Mouse (Mus musculus) right cerebral cortex, postnatal 10 days (tissue): ENCODE data around the gene Flt3l.
"Not testable (repeated sequence)": the region's sequence is repeated elsewhere in the genome, so short reads cannot be mapped to it uniquely, and the experiment has no call there.

Experiments
- DNase-seq, 2 experiments: peaks; one replicate each; pipeline ENCODE4 v3.0.0; 2021; ENCODE audit warnings: low spot score in 2 of 2

The Flt3l gene

DNA sequence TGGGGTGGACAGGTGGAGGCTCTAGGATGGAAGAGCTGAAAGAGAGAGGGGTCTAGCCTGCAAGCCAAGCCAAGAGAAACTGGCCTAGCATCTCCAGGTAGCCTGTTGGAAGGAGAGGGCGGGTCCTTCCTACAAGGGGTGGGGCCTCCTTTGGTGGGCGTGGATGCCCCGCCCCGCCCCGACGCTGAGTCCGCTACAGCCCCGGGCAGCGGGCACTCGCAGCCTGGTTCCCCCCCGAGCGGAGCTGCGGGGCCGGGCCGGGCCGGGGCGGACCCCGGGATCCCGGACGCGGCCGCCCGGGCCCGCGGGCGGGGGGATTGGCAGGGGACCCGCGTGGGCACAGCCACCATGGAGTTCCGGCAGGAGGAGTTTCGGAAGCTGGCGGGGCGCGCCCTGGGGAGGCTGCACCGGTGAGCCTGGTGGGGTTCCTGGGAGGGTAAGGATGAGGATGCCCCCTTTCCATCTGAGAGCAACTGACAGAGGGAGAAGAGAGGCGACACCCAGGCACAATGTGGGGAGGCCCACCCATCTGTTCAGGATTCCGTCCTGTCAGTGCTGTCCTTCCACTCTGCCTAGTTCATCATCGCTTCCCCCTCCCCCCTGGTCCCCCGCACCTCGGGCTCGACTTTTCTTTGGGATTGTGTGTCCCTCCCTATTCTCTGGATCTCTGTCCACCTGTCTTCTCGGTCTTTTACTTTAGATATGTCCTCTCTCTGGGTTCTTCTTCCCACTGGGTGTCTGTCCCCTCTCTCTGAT lies 27.7 kb upstream of the Flt3l start, which contains the start of gene Slc17a7:
Gene Slc17a7 (plus strand): TSS at position 215 of the 756 bp plus-strand sequence.
- DNase-seq: peak in 1 of 2 experiments; percentile 60

DNA sequence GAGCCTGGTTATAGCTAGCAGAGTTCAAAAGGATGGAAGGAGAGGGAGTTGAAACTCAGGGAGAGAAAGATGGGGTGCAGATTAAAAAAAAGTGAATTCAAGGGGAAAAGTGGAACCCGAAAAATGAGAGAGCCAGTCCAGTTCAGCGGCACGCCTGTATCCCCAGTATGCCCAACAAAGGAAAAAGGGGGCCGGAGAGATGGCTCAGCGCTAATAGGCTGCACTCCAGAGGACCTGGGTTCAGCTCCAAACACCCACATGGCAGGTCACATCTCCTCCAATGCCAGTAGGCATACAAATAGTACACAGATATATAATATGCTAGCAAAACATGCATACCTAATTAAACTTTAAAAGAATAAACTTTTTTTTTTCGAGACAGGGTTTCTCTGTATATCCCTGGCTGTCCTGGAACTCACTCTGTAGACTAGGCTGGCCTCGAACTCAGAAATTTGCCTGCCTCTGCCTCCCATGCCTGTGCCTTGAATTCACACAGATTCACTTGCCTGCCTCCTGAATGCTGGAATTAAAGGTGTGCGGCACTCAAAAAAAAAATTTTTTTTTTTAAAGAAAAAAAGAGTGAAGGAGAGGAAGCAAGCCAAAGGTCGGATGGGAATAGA lies 26.9 kb upstream of the Flt3l start:
- no peak for DNase-seq

DNA sequence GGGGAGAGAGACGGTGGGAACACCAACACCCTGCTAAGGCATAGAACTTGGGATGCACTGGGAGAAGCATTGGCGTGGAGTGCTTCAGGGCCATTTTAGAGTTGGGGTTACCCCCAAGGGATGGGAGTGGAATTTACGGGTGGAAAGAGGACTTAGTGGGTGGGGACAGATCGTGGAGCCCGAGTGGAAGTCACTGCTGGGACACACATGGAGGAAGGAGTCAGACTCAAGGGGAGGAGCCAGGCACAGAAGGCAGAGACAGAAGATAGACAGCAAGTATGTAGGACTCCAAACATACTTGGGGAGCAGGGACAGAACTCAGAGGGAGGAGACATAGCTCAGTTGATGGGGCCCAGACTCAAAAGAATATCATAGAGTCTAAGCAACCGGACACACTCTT lies 26.3 kb upstream of the Flt3l start:
- DNase-seq: peak in 1 of 2 experiments; percentile 58

DNA sequence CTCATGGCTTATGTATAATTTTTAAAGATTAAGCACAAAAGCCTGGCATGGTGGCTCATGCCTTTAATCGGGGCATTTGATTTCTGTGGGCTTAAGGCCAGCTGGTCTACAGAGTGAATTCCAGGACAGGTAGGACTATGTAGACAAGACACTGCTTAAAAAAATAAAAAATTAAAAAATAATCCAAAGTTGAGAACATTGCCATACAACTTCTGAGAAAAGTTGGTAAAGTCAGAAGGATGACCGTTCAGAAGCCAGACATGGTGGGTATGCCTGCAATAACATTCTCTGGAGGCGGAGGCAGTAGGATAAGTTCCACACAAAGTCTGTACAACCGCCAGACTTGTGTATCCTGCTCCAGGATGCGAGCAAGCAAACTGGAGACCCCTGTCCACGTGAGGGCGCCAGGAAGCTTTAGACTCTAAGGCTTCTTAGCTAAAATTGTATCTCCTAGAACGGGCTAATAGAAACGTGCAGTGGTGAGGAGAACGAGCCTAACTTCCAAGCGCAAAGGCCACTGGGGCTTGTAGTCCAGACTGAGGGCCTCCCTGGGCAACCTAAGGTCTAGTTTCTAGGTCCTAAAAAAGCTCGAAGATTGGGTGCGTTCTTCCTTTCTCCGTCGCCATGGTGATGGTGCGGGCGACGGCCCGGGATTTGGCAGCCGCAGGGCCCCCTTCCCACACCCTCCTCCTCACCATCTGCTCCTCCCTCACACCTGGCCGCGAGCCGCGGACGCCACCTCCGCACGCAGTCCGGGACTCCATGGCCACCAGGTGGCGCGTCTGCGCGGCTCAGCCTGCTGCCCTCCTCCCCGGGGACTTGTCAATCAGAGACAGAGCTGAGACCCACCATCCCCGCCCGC lies 25.6 kb upstream of the Flt3l start:
- DNase-seq: peak; percentile 95 to 97

DNA sequence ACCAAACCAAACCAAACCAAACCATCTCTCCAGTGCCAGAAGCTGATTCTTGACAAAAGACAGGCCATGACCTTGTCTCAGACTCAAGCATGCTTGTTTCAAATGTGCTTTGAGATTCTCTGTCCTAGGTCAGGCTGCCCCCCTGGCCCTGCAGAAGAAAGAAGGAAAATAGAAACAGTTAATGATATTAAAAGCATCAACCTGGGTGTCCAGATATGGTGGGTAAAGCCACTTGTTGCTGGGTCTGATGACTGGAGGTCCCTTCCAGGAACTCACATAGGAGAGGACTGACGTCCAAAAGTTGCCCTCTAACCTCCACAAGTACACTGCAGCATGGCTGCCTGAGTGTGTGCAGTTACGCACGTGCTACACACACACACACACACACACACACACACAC lies 24.6 kb upstream of the Flt3l start:
- no peak for DNase-seq

DNA sequence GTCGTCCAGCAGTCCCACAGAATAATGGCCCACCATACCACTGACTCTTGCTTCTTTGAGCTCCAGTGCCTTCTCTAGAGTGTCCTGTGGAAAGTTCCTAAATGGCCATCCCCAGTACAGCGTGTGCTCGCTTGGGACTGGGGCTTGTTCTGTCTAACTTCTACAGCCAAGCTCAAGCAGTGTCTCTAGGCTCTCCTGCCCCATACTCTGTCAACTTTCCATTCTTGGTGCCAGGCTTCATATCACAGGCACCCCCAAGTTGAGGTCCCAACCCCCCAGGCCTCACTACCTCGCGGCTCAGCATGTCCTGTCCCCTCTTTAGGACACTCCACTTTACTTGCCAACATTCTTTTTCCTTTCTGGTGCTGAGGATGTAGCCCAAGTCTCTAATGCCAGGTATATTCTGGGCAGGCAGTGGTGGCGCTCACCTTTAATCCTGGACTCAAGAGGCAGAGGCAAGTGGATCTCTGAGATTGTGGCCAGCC lies 24.1 kb upstream of the Flt3l start:
- DNase-seq: no peak

DNA sequence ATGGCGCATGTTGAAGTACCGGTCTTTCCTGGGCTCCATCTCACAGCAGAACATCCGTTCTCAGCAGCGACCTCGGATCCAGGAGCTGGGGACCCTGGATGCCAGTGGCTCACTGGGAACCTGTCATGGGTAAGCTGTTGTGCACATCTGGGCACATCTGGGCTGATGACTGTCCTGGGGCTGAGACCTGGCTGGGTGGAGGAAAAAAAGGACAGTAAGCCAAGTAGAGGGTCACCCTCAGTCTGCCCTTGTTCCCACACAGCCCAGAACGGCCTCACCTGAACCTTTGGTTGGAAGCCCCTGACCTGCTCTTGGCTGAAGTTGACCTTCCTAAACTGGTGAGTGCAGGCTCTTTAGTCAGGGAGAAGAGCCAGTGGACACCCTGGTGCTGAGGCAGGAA lies 22.8 kb upstream of the Flt3l start:
- DNase-seq: peak in 1 of 2 experiments; percentile 32

DNA sequence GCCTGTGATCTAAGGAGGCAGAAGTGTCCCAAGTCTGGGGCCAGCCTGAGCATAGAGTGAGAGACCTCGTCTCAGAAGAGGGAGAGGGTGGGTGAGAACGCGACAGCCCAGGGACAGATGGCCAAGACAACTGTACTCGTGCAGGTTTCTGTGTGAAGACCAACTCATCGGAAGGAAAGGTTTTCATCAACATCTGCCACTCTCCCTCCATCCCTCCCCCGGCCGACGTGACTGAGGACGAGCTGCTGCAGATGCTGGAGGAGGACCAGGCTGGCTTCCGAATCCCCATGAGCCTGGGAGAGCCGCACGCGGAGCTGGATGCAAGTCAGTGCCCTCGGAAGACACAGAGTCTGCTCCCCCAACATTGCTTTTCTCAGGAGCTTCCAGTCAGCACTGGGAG lies 21.2 kb upstream of the Flt3l start:
- DNase-seq: peak in 1 of 2 experiments; percentile 56

DNA sequence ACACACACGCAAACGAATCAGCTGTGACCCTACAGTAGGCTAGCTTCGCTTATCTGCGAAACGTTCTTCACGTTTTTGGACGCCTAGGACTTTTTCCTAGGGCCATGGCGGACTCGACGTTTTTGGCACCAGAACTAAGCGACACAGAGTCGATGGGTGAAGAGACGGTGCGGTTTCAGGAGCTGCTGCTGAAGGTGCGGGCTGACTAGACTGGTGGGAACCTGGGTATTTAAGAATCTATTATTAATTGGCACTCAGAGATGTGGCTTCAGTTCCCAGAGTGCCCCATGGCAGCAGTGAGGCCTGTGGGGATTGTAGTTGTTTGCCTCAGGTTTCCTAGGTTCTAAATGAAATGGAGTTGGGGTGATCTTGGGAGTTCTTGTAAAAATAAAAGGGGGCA lies 20.0 kb upstream of the Flt3l start:
- no peak for DNase-seq

DNA sequence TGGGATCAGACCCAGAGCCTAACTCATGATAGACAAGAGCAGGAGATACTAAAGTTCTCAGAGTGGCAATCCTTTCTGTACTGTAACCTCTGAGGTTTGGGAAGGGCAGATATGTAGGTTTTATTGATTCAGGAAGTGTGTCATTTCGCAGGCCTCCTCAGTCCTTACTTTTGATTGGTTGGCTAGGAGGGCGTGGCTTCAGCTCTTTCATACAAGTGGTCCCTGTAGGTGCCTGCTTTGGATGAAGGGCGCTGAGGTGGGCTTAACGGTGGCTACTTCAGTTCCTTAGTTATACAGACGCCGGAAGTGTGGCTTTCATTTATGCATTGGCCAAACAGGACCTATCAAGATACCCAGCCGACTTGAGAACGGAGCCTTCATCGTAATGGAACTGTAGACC lies 19.4 kb upstream of the Flt3l start:
- DNase-seq: peak in 1 of 2 experiments; percentile 41

DNA sequence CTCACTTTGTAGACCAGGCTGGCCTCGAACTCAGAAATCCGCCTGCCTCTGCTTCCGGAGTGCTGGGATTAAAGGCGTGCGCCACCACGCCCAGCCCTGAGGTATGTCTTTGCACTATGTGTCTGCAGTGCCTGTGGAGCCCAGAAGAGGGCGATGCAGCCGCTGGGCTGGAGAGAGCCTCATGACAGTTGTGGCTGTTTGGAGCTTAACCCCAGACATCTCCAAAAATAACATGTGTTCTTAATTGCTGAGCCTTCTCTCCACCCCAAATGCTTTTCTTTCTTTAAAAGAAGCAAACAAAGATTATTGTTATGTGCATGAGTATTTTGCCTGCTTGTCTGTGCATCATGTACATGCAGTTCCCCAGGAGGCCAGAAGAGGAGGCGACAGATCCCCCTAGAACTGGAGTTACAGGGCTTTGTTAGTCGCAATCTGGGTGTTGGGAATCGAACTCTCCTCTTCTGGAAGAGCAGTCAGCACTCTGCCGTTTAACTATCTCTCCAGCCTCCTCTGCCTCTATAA lies 18.8 kb upstream of the Flt3l start:
- DNase-seq: peak; percentile 71 to 72

DNA sequence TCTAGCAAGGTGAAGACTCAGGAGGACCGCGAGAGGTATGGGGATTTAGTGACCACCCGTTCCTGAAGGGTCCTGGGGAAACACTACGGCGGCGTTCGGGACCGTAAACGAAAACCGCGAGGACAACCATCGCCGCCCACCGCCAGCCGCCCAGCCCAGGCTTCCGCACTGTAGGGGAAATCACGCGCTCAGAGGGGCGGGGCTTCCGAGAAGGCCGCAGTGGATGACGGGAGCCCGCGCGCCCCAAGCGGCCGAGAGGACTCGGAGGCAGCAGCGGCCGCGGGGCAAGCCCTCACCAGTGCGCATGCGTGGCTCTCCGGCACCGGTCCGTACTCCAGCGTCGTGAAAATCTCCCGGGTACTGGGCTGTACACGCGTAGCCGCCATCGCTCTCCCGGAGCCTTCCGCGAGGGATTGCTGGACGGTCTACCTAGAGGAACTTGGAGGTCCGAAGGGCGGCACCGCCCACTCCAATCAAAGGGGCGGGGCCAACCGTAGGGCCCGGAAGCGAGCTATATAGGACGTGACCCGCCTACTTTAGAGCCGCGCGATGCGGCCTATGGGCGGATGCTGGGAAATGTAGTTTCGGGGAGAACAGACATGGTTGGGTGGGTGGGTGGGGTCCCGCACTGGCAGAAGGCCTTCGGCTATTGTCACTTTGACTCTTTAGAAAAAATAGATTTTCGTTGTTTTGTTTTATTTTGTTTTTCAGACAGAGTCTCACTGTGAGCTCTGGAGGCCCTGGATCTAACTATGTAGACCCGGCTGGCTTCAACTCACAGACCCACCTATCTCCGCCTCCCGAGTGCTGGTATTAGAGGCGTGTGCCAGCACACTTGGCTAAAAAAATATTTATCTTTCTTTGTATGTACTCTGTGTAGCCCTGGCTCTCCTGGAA lies 18.1 kb upstream of the Flt3l start, which contains the start of the genes Pih1d1 and Aldh16a1:
Gene Pih1d1 (plus strand): TSS at position 208 of the 897 bp plus-strand sequence.
Gene Aldh16a1 (minus strand): TSS at position 489 of the 897 bp plus-strand sequence.
- peak; percentile 98 for DNase-seq

DNA sequence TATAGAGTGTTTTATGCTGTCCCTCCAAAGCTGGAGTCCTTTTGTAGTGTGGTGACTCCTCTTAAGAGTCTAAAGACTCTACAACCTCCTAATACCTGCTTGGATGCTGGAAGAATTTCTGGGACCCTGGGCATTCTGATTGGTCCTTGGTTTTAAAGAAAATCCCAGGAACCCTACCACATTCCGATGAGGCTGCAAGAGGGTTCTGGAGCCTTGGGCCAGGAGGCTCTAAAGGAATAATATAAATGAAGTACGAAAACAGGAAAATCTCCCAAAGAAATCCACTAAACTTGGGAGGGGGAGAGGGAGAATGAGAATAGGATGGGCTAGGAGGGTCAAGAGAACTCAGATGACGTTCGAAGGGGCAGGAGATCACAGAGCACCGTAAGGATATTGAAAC lies 17.4 kb upstream of the Flt3l start:
- DNase-seq: no peak

DNA sequence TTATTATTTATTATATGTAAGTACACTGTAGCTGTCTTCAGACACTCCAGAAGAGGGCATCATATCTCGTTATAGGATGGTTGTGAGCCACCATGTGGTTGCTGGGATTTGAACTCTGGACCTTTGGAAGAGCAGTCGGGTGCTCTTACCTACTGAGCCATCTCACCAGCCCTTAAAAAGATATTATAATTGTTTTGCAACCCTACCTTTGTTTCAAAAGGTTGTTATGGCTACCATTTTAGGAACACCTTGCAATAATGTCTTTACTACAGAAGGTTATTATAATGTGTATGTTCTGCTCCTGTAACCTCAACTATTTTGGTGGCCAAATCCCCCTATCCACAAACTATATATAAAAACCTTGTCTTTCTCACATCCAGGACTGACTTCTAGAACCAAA lies 16.8 kb upstream of the Flt3l start:
- not testable (repeated sequence) for DNase-seq

DNA sequence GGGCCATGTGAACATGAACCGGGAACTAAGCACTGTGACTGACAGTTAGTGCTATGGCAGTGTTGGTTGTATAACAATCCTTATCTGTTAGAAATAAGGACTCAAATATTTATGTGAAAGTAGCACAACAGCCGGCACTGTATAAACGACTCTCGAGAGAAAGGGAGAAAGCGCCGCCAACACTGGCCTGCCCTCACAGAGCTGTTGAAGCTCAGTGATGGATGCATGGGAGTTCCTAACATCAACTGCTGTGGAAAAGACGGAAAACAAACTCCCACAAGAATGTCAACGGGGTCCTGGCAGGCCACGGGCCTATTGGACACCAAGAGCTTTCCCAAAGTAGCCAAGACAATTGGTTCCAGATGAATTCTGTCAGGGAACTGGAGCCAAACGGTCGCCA lies 15.1 kb upstream of the Flt3l start:
- DNase-seq: no peak

DNA sequence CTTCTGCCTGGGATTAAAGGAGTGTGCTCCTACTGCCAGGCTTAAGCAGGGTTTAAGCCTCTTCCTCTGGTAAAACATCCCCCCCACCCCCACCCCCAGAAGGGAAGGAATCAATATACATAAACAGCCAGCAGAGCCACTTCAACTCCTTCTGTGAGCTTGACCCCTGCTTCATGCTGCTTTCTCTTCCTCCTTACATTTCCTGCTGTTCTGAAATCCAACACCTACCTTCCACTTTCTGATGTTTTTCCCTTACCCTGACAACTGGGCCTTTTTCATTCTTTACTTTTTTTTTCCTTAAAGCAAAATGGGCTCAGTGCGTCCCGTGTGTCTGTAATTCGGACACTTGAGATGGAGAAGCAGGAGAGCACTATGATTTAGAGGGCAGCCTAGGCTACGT lies 14.1 kb upstream of the Flt3l start:
- no peak for DNase-seq

DNA sequence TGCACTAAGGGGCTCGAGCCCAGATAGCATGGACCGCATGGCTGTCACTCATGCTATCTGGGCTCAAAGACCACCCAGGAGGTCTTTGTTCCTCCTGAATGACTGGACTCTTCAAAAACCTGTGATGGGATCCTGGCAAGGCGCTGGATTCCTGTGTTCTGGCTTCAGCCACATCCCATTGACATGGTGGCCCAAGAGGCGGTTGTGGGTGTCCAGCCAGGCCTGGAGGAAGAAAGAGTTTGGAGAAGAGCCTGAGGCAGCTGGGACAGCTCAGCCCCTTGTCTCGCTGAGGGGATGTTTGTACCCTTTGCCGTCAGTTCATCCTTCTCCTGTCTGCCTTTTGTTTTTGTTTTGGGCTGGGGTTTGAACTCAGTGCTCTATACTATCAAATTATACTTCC lies 13.3 kb upstream of the Flt3l start:
- DNase-seq: no peak

DNA sequence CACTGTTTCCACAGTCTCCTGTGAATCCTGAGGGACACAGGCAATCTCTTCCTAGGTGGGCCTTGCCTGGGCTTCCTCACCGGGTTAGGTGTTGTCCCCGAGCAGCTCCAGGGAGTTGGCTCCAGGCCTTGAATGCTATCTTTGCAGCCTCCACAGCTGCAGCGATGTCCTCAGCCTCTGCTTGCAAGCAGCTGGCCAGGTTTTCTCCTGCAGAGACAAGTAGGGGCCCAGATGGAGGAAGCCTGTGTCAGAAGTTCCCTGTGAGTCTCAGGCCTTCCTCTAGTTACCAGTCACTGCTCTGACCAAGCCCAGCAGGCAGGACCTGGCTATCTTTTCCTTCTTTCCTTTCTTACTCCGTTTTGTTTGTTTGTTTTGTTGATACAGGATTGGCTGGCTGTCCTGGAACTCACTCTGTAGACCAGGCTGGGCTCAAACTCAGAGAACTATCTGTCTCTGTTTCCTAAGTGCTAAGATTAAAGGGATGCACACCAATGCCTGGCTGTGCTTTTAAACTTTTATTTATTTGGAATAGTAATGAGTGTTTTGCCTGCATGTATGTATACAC lies 12.4 kb upstream of the Flt3l start:
- DNase-seq: no peak

DNA sequence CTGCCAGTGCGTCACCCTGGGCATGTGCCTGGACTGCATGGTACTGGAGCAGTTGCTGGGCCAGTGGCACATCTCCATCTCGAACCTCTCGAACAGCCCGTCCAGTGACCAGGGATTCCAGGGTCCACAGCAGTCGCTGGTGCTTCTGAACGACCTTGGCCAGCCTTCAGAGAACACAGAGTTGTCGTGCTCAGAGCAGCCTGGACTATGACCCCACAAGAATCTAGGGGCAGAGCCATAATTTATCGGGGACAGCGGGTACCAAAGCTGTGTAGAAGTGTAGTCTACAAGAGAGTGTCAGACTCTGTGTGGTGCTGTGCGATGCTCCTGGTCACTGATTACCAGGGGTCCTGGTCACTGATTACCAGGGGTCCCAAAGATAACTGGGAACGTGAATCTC lies 11.7 kb upstream of the Flt3l start:
- DNase-seq: no peak

DNA sequence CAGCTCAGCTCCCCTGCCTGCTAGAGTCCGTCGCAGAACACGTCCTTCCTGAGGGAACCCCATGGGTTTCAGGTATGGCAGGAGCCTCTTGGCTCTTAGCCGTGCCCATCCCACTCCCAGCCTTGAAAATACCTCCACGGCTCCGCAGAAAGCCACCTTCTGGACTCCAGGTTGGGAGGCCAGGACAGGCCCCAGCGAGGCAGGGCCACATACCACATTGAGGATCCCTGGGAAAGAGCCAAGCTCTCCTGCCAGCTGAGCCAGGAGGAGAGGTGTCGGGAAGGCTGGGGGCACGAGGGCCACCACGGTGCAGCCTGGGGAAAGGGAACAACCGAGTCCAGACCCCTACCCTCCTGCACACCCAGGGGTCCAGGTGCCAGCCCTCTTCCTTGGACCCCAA lies 11.0 kb upstream of the Flt3l start:
- DNase-seq: no peak

DNA sequence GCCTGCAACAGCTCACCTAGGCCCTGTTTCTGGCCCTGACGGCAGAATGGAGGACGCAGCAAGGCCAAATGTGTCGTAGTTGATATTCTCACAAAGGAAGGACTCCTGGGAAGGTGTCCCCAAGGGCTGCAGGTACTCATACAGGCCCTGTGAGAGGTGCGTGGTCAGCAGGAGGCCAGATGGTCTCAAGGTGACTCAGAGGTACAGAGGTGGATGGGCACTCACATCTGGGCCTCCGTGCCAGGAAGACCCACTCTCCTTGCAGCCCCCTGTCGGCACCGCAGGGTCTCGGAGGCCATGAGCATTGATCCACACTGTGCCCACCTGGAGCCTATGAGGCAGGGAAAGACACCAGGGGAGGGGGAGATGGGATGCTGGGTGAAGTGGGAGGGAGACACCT lies 9.2 kb upstream of the Flt3l start:
- DNase-seq: no peak
